In genomic region chr16:33690975-33691747, GRCm38 (mm10) we compare ENCODE assay signal across 9 mouse cellular contexts. TPM values are rescaled to one million over a fixed set of nuclear protein-coding genes. Genes with fewer than 3 reads are reported as not detected.
A peak's percentile ranks its signal among the peaks of the same experiment; 100 is the strongest.
DNase-seq lines count a peak whose midpoint lies in the region; ATAC-seq and TF ChIP-seq lines count a peak whose summit lies in the region.
"Had no signal": no experiment of that assay in that cellular context is flagged by ENCODE, and none has a peak within 500 bp of the region (broad histone marks: within the 10 kb centered on the region; RNA-seq: fewer than 3 reads in every experiment).

No protein-coding gene starts in this region.

- H3K27me3 ChIP-seq in liver, adult 2 months (ENCODE audit: control insufficient read depth, insufficient read depth, low read length) = no peaks in the 10 kb centered on the region
- H3K27me3 ChIP-seq in liver, embryonic 11.5 days (replicated peaks; ENCODE audit: control insufficient read depth, insufficient read depth, low read length) = no peaks in the 10 kb centered on the region

- H3K79me2 ChIP-seq in liver, adult 2 months (ENCODE audit: control insufficient read depth, insufficient read depth, low read length) = peaks cover 10% of the 10 kb centered on the region

- no peaks in the 10 kb centered on the region for H3K9me3 ChIP-seq in liver, embryonic 11.5 days (ENCODE audit: control insufficient read depth, low read length)

- H3K36me3 ChIP-seq in liver, adult 2 months (ENCODE audit: control insufficient read depth, insufficient read depth, low read length) = no peaks in the 10 kb centered on the region
- no peaks in the 10 kb centered on the region for H3K36me3 ChIP-seq in liver, embryonic 11.5 days (ENCODE audit: control insufficient read depth, insufficient read depth, low read length)

- TF ChIP-seq POLR2A in liver, adult 2 months (IDR thresholded peaks at IDR 0.05; ENCODE audit: extremely low read depth, insufficient read depth, low read length) = no peak

- no peak for ATAC-seq in liver, embryonic 11.5 days (replicated peaks; ENCODE audit: low FRiP score)

- WGBS in liver, adult 2 months = 79% methylated on average over 6 of the region's 6 CpGs
- WGBS in liver, embryonic 11.5 days = 64% methylated on average over 6 of the region's 6 CpGs

- peaks cover 2% of the 10 kb centered on the region; the same call in 1 of the 2 replicates for H3K4me1 ChIP-seq in liver, adult 2 months (ENCODE audit: control insufficient read depth, insufficient read depth, low read length)
- H3K4me1 ChIP-seq in liver, embryonic 11.5 days (replicated peaks; ENCODE audit: control insufficient read depth, insufficient read depth, low read length) = peaks cover 7% of the 10 kb centered on the region
- H3K4me1 ChIP-seq in brown adipose tissue, adult 24 weeks (ENCODE audit: control insufficient read depth, insufficient read depth, insufficient read length, low read length) = peaks cover 73% of the 10 kb centered on the region

- no peak for TF ChIP-seq CTCF in liver, adult 2 months (IDR thresholded peaks at IDR 0.05; ENCODE audit: low read depth, low read length)

- H3K4me3 ChIP-seq in liver, adult 2 months (ENCODE audit: insufficient read depth, low read depth, low read length) = no peak overlapping the region
- no peak overlapping the region for H3K4me3 ChIP-seq in liver, embryonic 11.5 days (ENCODE audit: low read depth, low read length)
- H3K4me3 ChIP-seq in brown adipose tissue, adult 24 weeks (ENCODE audit: insufficient read depth, low read depth, low read length) = peak overlapping the region; percentile 15; the same call in 1 of the 2 replicates

- no peak overlapping the region for H3K27ac ChIP-seq in liver, adult 2 months (replicated peaks; ENCODE audit: insufficient read depth, low read depth, low read length)
- no peak overlapping the region for H3K27ac ChIP-seq in liver, embryonic 11.5 days (ENCODE audit: low read depth, low read length)
- peak overlapping the region; percentile 21 for H3K27ac ChIP-seq in brown adipose tissue, adult 24 weeks (replicated peaks; ENCODE audit: low read depth, low read length)

- H3K4me2 ChIP-seq in liver, embryonic 11.5 days = no peak overlapping the region

- peak; percentile 24 for DNase-seq in liver, adult 2 months (ENCODE audit: extremely low read depth, low read depth, low spot score)
- no peak for DNase-seq in liver, embryonic 11.5 days (ENCODE audit: low spot score)
- peak; percentile 71 for DNase-seq in induced T-regulatory cell, adult 2 months (ENCODE audit: low read depth)
- DNase-seq in spleen, postnatal 14 days (ENCODE audit: low spot score in 2 of 2) = peak; percentile 31 to 44
- DNase-seq in embryo, embryonic 10 days (ENCODE audit: low spot score) = no peak
- no peak for DNase-seq in cerebellum, adult 8-10 months
- DNase-seq in cerebellum, adult 11 months = no peak
- DNase-seq: embryo, embryonic 11 days had no signal

- H3K9ac ChIP-seq in liver, adult 2 months (ENCODE audit: low read depth, low read length) = no peak overlapping the region
- no peak overlapping the region for H3K9ac ChIP-seq in liver, embryonic 11.5 days (ENCODE audit: low read depth, low read length)

RNA-seq across cellular contexts. Expression of gene Heg1, which starts 7.0 kb away (rescaled TPM):
- total RNA-seq in liver, adult 2 months (2014; rRNA removed) = 8.6 and 12.6 TPM in 2 replicates
- polyA plus RNA-seq in liver, adult 2 months (2012; rRNA removed) = 5.7 and 5.8 TPM in 2 replicates
- polyA plus RNA-seq in liver, embryonic 11.5 days (2014; fragmentation: Nextera tagmentation; extraction: Ambion mirVana) = 14.6 and 17.7 TPM in 2 replicates
- 23.0 and 34.7 TPM in 2 replicates for polyA plus RNA-seq in brown adipose tissue, adult 24 weeks (2012; ENCODE audit: insufficient read depth, insufficient read length, missing spikeins)

Comparison
In these comparisons a context has a peak if more than half of its experiments do, and no peak if none do; other contexts are left out.
1. DNase-seq: peak in liver, adult 2 months (single experiment), induced T-regulatory cell, adult 2 months (single experiment) and spleen, postnatal 14 days (2 of 2); none in liver, embryonic 11.5 days (single experiment), embryo, embryonic 10 days (single experiment), cerebellum, adult 8-10 months (single experiment) and cerebellum, adult 11 months (single experiment).